Mouse (Mus musculus) MEL (cell line): ENCODE measurements around the gene Acsbg1.
A peak's percentile ranks its signal among the peaks of the same experiment; 100 is the strongest.

ENCODE experiments used
- CHD2 ChIP-seq: IDR thresholded peaks from 2 replicates; pipeline ENCODE4 v1.6.1; 2011; ENCODE audit warnings: low read length, improper control_type of control experiment
- CTCF ChIP-seq, 3 experiments: IDR thresholded peaks in 2 of 3; conservative IDR thresholded peaks in 1 of 3; 2 replicates each; pipeline ENCODE4 v1.5.1; 2011 to 2012; ENCODE audit warnings: low read length in 3 of 3, low read depth in 2 of 3, mild to moderate bottlenecking in 2 of 3, improper control_type of control experiment in 1 of 3, inconsistent platforms in 1 of 3, mixed read lengths in 1 of 3, moderate library complexity in 1 of 3; ENCODE audit not compliant: control insufficient read depth in 1 of 3, insufficient read depth in 1 of 3, poor library complexity in 1 of 3, severe bottlenecking in 1 of 3
- EP300 ChIP-seq, 2 experiments: IDR thresholded peaks; 2 replicates each; pipeline ENCODE4 v1.6.1; 2011; ENCODE audit warnings: improper control_type of control experiment in 2 of 2, low read length in 2 of 2, low read depth in 1 of 2, mild to moderate bottlenecking in 1 of 2
- ETS1 ChIP-seq: IDR thresholded peaks from 2 replicates; pipeline ENCODE4 v1.6.1; 2012; ENCODE audit warnings: low read depth, mild to moderate bottlenecking, inconsistent platforms, low read length, improper control_type of control experiment, moderate library complexity
- GABPA ChIP-seq: IDR thresholded peaks from 2 replicates; pipeline ENCODE4 v1.6.1; 2012; ENCODE audit warnings: low read depth, mild to moderate bottlenecking, inconsistent platforms, low read length, improper control_type of control experiment, moderate library complexity
- HCFC1 ChIP-seq: IDR thresholded peaks from 2 replicates; pipeline ENCODE4 v1.6.1; 2012; ENCODE audit warnings: low read depth, mild to moderate bottlenecking, inconsistent platforms, low read length, improper control_type of control experiment, moderate library complexity
- MAFK ChIP-seq: IDR thresholded peaks from 2 replicates; pipeline ENCODE4 v1.6.1; 2011; ENCODE audit warnings: low read depth, mild to moderate bottlenecking, low read length, improper control_type of control experiment, borderline replicate concordance
- NRF1 ChIP-seq: IDR thresholded peaks from 2 replicates; pipeline ENCODE4 v1.6.1; 2014; ENCODE audit warnings: low read depth, mild to moderate bottlenecking, inconsistent platforms, low read length, improper control_type of control experiment, moderate library complexity; ENCODE audit not compliant: poor library complexity, insufficient read depth, severe bottlenecking
- TAL1 ChIP-seq: IDR thresholded peaks from 2 replicates; pipeline ENCODE4 v1.6.1; 2012; ENCODE audit warnings: mild to moderate bottlenecking, inconsistent platforms, low read length, moderate library complexity, mixed read lengths
- UBTF ChIP-seq: IDR thresholded peaks from 2 replicates; pipeline ENCODE4 v1.6.1; 2012; ENCODE audit warnings: low read depth, mild to moderate bottlenecking, inconsistent platforms, low read length, improper control_type of control experiment, moderate library complexity, borderline replicate concordance; ENCODE audit not compliant: insufficient read depth
- ZMIZ1 ChIP-seq: IDR thresholded peaks from 2 replicates; pipeline ENCODE4 v1.6.1; 2012; ENCODE audit warnings: low read depth, mild to moderate bottlenecking, inconsistent platforms, low read length, improper control_type of control experiment, moderate library complexity

- TF ChIP-seq CTCF (IDR thresholded peaks at IDR 0.05 in 2 of 3, conservative IDR thresholded peaks at IDR 0.05 in 1 of 3; ENCODE audit: control insufficient read depth in 1 of 3, insufficient read depth in 1 of 3, low read depth in 2 of 3, low read length in 3 of 3, poor library complexity in 1 of 3, severe bottlenecking in 1 of 3), result no peak
- no peak for TF ChIP-seq ZMIZ1
- peak; percentile 69 for TF ChIP-seq MAFK
- TF ChIP-seq EP300 (IDR thresholded peaks at IDR 0.05; ENCODE audit: low read depth in 1 of 2, low read length in 2 of 2), result peak; percentile 97
- TF ChIP-seq UBTF, result no peak
- TF ChIP-seq NRF1, result no peak
- no peak for TF ChIP-seq GABPA
- no peak for TF ChIP-seq CHD2
- peak; percentile 96 for TF ChIP-seq ETS1
- TF ChIP-seq TAL1, result peak; percentile 93
- TF ChIP-seq HCFC1, result 0 out of 2 replicates have a peak, but pooled peaks have one; percentile 53
Observed at GRCm38 (mm10) chr9:54704361-54704760, 42.7 kb upstream of the Acsbg1 start.
